21 mouse cellular contexts compared by ENCODE assay signal in the genomic region with DNA sequence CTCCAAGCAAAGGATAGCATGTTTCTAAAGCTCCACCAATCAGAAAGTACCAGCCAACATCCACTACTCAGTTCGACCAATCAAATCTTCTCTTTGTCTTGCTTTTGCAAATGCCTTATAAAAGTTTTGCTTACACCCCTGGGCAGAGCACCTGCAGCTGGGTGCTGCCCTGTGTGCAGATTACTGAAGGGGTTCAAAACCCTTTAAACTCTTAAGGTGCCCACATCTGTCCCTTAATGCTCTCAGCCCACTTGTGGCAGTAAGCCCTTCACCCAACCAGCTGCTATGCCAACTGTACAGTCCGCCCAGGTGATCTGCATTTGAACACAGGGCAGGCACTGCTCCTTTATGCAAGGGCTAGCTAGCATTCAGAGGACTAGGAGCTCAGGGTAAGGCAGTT.
"Had no signal": no experiment of that assay in that cellular context is flagged by ENCODE, and none has a peak within 500 bp of the region (broad histone marks: within the 10 kb centered on the region; RNA-seq: fewer than 3 reads in every experiment).

No protein-coding gene starts in this region.

- H3K4me3 ChIP-seq: heart, embryonic 10.5 days; heart, embryonic 12.5 days; hindbrain, embryonic 13.5 days; hindbrain, embryonic 15.5 days; limb, embryonic 13.5 days; limb, embryonic 15.5 days; liver, embryonic 12.5 days had no signal

- H3K36me3 ChIP-seq: heart, embryonic 10.5 days; heart, embryonic 12.5 days; hindbrain, embryonic 13.5 days; hindbrain, embryonic 15.5 days; limb, embryonic 13.5 days; limb, embryonic 15.5 days; liver, embryonic 12.5 days had no signal

- H3K9me3 ChIP-seq: heart, embryonic 10.5 days; heart, embryonic 12.5 days; hindbrain, embryonic 13.5 days; hindbrain, embryonic 15.5 days; limb, embryonic 13.5 days; limb, embryonic 15.5 days; liver, embryonic 12.5 days had no signal

- H3K4me2 ChIP-seq: heart, embryonic 12.5 days; hindbrain, embryonic 13.5 days; hindbrain, embryonic 15.5 days; limb, embryonic 13.5 days; limb, embryonic 15.5 days; liver, embryonic 12.5 days had no signal

- H3K4me1 ChIP-seq: heart, embryonic 12.5 days; liver, embryonic 12.5 days had no signal

- H3K9ac ChIP-seq: heart, embryonic 12.5 days; hindbrain, embryonic 13.5 days; hindbrain, embryonic 15.5 days; limb, embryonic 13.5 days; limb, embryonic 15.5 days; liver, embryonic 12.5 days; liver, embryonic 14.5 days had no signal

- DNase-seq: gastrocnemius, postnatal 14 days; gastrocnemius, postnatal 36 days; heart, adult 18-20 months; heart, postnatal 10 days; heart, postnatal 36 days; kidney, adult 11 months; kidney, adult 8-10 months; kidney, postnatal 14 days; kidney, postnatal 36 days; layer of hippocampus, adult 9-11 months; layer of hippocampus, postnatal 36 days had no signal

- H3K27ac ChIP-seq: heart, embryonic 10.5 days; hindbrain, embryonic 13.5 days; hindbrain, embryonic 15.5 days; hindbrain, postnatal 0 days; limb, embryonic 13.5 days; limb, embryonic 15.5 days; liver, embryonic 12.5 days; liver, embryonic 14.5 days had no signal

- ATAC-seq: hindbrain, postnatal 0 days; intestine, embryonic 16.5 days; liver, embryonic 12.5 days had no signal

- H3K27me3 ChIP-seq: heart, embryonic 12.5 days; hindbrain, embryonic 13.5 days; hindbrain, embryonic 15.5 days; limb, embryonic 13.5 days; limb, embryonic 15.5 days; liver, embryonic 12.5 days had no signal
